Mouse (Mus musculus) left cerebral cortex, postnatal 36 days (tissue): ENCODE results near the gene 4632433K11Rik. TPM values are rescaled to one million over a fixed set of nuclear protein-coding genes. Genes with fewer than 3 reads are reported as not detected.
"Not testable (repeated sequence)": the region's sequence is repeated elsewhere in the genome, so short reads cannot be mapped to it uniquely, and the experiment has no call there.

Experiments
- DNase-seq, 2 experiments: peaks; one replicate each; pipeline ENCODE4 v3.0.0; 2021 to 2022; ENCODE audit warnings: low spot score in 2 of 2, mixed read lengths in 1 of 2
- intact Hi-C: fragments of 180-260 bp; cut with DNase I; formaldehyde crosslinking; loops from one replicate; pipeline ENCODE4 v1.15.1; 2025
- total RNA-seq, 2 experiments: library from RNA; stranded (reverse); gene quantifications; 2 replicates each; pipeline ENCODE4 v1.2.3; 2021

The 4632433K11Rik gene
- total RNA-seq, 2 experiments from 2014 or later, result 1.1 TPM; not detected in 1

DNA sequence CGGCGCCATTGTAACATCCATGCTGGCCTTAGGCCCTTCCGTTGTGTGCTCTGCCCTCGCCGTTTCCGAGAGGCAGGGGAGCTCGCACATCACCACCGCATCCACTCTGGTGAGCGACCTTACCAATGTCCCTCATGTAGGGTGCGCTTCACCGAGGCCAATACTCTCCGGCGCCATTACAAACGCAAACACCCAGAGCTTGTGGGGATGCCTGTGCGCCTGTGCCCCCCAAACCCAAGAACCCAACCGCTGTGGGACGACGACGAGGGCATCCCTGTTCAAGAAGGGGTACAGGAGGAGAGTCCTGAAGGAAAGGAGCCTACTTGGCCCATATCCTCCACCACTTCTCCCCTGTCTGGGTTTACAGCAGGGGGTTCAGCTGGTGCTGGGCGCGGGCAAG, 16.0 kb upstream of the 4632433K11Rik start:
- intact Hi-C loops, result no loop called here
- DNase-seq, result no peak

GRCm38 (mm10) chr7:5019576-5019975, 14.3 kb upstream of the 4632433K11Rik start:
- DNase-seq, intact Hi-C loops: not testable (repeated sequence)

GRCm38 (mm10) chr7:5020000-5020681, 13.8 kb upstream of the 4632433K11Rik start, which contains the start of the genes Zfp865 and Ccdc106:
Gene Zfp865 (plus strand): TSS chr7:5020376.
Gene Ccdc106 (plus strand): TSS chr7:5020553.
- DNase-seq, result peak; percentile 99 to 100
- intact Hi-C loops, result loop anchor here (2.0 kb wide), 2 partner anchors 31 to 41 kb away; partner anchors contain the start of gene Zfp580

GRCm38 (mm10) chr7:5020685-5021084, 13.2 kb upstream of the 4632433K11Rik start:
- intact Hi-C loops, result loop anchor here (2.0 kb wide), 2 partner anchors 30 to 40 kb away; partner anchors contain the start of gene Zfp580
- no peak for DNase-seq

DNA sequence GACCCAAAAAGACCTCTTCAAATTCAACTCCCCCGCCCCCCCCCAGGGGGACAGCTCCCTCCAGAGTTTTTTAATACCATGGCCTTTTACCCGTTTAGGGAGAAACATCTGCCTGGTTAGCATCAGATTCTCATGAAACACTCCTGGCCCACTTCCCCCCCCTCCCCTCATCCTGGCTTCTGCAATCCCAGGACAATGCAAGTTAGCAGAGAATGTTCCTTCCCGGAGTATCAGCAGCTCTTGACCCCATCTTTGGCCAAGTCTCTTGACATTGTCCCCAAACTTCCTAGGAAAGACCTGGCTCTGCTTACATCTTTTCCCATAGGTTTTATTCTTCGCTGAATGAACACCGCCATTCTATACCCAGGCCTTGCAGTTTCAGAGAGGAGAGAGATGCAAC, 12.7 kb upstream of the 4632433K11Rik start:
- intact Hi-C loops, result loop anchor here (2.0 kb wide), 2 partner anchors 30 to 40 kb away; partner anchors contain the start of gene Zfp580
- DNase-seq, result no peak

- intact Hi-C loops, result no loop called here
- DNase-seq, result no peak
Observed at GRCm38 (mm10) chr7:5029543-5029942, 4.4 kb upstream of the 4632433K11Rik start.

DNA sequence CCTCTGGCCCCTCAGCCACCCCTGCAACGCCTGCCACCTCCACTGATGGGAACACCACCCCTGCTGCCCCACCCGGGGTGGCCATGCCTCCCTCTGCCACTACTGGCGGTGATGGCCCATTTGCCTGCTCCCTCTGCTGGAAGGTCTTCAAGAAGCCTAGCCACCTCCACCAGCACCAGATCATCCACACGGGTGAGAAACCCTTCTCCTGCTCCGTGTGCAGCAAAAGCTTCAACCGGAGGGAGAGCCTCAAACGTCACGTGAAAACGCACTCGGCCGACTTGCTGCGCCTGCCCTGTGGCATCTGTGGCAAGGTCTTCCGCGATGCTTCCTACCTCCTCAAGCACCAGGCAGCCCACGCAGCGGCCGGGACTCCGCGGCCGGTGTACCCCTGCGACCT, 4.0 kb upstream of the 4632433K11Rik start:
- no peak for DNase-seq
- intact Hi-C loops, result no loop called here

GRCm38 (mm10) chr7:5030554-5031275, 3.2 kb upstream of the 4632433K11Rik start:
- DNase-seq, result no peak
- intact Hi-C loops, result no loop called here

DNA sequence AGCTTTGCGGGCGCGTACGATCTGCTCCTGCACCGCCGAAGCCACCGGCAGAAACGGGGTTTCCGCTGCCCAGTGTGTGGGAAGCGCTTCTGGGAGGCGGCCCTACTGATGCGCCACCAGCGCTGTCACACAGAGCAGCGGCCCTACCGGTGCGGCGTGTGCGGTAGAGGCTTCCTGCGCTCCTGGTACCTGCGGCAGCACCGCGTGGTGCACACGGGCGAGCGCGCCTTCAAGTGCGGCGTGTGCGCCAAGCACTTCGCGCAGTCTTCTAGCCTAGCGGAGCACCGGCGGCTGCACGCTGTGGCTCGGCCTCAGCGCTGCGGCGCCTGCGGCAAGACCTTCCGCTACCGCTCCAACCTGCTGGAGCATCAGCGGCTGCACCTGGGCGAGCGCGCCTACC, 2.4 kb upstream of the 4632433K11Rik start:
- no peak for DNase-seq
- intact Hi-C loops, result no loop called here

DNA sequence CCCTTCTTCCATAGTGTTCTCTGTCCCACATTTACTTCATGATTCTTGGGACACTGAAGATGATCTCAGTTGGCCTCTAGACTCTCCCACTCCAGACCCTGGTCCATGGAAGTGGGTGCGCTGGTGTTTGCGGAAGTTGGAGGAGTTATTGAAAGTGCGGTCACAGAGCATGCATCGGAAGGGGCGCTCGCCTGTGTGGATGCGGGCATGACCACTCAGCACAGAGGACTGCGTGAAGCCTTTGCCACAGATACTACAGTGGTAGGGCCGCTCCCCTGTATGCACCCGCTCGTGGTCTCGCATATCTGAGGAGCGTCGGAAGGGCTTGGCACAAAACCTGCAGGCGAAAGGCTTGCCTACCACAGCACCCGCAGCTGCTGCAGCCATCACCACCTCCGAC, 1.7 kb downstream of the 4632433K11Rik start:
- intact Hi-C loops, result no loop called here
- no peak for DNase-seq

- intact Hi-C loops, result no loop called here
- DNase-seq, result no peak
Observed at GRCm38 (mm10) chr7:5036136-5036535, 2.2 kb downstream of the 4632433K11Rik start.

DNA sequence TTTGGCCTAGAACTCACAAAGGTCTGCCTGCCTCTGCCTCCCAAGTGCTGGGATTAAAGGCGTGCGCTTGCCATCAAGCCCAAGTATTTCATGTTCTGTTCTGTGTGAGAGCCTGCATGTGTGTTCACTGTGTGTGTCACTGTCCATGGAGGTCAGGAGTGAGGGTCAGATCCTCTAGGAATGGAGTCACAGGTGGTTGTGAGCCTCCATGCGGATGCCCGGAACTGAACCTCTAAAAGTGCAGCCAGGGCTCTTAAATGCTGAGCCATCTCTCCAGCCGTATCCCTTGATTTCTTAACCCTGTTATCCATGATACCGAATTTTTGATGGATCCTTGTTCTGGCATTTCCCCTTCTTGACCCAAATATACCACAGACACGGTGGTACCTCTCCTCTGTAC, 3.1 kb downstream of the 4632433K11Rik start:
- intact Hi-C loops, result no loop called here
- DNase-seq, result no peak

DNA sequence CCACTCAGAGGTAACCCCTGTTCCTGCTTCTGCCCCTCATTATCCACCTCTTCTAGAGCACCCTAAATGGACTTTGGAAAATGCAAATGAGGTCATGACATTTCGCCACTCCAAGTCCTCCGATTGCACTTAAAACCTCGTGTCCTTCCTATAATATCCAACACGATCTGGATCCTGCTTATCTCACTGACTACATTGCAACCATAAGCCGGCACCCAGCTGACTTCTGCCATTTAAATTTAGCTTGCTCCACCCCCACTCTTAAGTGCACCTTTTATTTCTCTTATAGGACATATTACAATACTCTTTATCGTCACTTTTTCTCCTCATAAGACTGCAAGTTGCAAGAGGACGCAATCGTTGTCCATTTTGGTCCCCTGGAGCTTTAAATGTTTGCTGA, 3.5 kb downstream of the 4632433K11Rik start:
- intact Hi-C loops, result no loop called here

DNA sequence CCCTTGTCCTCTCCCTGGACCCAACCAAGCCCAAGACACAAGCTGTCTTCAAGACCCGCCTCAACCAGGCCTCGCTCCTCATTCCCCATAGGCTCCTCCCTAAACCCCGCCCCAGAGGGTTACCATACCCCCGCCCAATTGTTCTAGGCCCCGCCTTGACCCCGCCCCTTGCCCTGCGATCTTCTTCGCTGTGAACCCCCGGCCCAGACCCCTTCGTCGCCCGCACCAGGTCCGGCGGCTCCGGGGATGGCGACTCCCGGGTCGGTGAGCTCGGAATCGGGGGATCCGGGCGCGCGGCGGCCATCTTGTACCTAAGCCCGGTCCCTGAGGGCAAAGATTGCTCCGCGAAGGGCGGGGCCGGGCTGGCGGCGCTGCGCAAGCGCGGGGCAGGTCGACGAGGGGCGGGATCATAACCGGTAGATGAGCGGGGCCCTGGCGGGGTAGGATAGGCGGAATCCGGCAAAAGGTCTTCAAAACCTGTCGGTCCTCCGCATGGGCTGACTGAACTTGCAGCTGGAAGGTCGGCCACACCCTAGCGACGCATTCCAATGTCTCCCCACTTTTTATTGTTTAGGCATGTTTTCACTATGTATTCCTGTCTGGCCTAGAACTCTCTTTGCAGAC, 4.3 kb downstream of the 4632433K11Rik start, which contains the start of gene Zfp784:
Gene Zfp784, minus strand, starts transcription at position 338 of the 624 bp plus-strand sequence.
- intact Hi-C loops, result no loop called here
- peak; percentile 93 for DNase-seq

More for the DNA sequence above, 3.5 kb downstream of the 4632433K11Rik start:
- no peak for DNase-seq

DNA sequence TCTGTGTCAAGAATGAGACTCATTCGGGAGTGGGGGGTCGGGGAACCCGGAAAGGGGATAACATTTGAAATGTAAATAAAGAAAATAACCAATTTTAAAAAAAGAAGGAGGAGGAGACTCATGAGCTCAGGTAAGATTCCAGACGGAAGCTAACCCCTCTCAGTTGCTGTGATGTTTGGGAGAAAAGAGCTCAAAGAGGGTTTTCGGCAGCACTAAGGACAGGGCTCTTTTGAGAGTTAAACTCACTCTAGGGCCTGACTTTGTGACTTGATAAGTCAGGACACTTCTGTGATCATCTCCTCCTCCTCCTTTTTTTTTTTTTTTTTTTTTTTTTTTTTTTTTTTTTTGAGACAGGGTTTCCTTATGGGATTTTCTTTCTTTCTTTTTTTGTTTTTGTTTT, 5.0 kb downstream of the 4632433K11Rik start:
- intact Hi-C loops, result no loop called here
- no peak for DNase-seq

GRCm38 (mm10) chr7:5044981-5045380, 11.1 kb downstream of the 4632433K11Rik start:
- no peak for DNase-seq
- intact Hi-C loops, result no loop called here

- intact Hi-C loops, result no loop called here
Observed at GRCm38 (mm10) chr7:5046112-5046511, 12.2 kb downstream of the 4632433K11Rik start.

DNA sequence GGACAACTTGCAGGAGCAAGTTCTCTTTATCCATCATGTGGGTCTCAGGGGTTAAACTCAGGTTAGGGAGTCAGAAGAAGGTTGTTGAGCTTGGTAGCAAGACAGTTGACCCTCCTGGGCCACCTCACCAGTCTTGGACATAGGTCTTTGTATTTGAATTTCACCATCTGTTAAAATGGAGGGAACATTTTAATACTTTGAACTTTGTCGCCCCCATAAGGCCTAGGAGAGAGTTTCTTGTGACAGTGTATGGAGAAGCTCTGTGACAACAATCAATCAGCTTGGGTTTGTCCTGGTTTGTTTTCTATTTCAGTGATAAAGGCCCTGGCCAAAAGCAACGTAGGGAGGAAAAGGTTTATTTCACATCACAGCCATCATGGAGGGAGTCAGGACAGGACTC, 13.4 kb downstream of the 4632433K11Rik start:
- DNase-seq, result no peak
- intact Hi-C loops, result no loop called here

More at GRCm38 (mm10) chr7:5046112-5046511, 12.2 kb downstream of the 4632433K11Rik start:
- DNase-seq, result no peak

DNA sequence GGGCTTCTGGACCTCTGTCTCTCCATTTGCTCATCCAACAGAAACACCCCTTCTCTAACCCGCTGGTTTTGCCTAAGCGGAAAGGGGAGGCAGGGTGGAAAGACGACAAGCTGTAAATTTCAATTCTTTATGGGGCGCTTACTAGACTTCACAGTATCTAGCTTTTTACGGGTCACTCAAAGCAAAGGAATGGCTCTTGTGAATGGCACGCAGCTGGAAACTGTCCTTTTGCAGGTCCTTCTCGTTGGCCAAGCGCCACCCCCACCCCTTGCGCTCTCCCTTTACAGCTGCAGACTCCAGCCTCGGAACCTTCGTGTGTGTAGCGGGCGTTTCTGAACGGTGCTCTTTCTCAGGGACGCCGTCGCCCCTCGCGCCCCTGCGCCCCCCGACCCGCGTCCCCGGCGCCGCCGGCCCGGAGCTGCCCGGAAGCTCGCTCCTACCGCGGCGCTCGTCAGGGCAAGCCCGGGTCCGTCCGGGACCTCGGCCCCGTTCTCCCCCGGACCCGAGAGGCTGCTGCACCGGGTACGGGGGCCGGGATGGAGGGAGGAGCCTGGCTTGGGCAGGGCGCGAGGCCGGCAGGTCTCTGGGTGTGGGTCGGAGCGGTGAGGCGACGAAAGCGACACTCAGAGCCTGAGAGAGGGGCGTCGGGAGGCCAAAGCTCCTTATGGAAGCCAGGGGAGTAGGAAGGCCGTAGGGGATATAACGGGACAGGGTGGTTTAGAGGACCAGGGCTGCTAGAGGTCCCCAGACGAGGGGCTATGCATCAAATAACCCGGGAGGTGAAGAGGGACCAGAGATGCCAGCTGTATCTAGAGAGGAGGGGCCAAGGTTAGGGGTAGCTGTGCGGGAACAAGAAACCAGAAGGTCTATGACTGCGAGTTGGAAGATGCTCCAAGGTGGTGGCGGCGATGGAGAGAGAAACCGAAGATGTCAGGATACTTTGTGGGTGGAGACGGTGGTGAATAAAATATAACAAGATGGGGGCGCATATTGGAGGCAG, 17.6 kb downstream of the 4632433K11Rik start, which contains the start of gene Zfp580:
Gene Zfp580, plus strand, starts transcription at position 346 of the 1,000 bp plus-strand sequence.
- intact Hi-C loops, result loop anchor here (2.0 to 5.0 kb wide), 2 partner anchors 31 to 109 kb away; partner anchors contain the start of genes Ccdc106 and Zfp865
- DNase-seq, result peak; percentile 84 to 88
